In genomic region chr3:145463731-145464130, GRCm38 (mm10) we compare ENCODE assay signal across 19 mouse cellular contexts.
DNase-seq lines count a peak whose midpoint lies in the region; ATAC-seq and TF ChIP-seq lines count a peak whose summit lies in the region.
"Had no signal": no experiment of that assay in that cellular context is flagged by ENCODE, and none has a peak within 500 bp of the region (broad histone marks: within the 10 kb centered on the region; RNA-seq: fewer than 3 reads in every experiment).

No protein-coding gene starts in this region.

- ATAC-seq in embryonic facial prominence, embryonic 12.5 days (ENCODE audit: insufficient number of reproducible peaks, insufficient read depth, low FRiP score, low TSS enrichment): 0 out of 2 replicates have a peak, but pooled peaks have one; percentile 41
- peak; percentile 69 for ATAC-seq in hindbrain, embryonic 11.5 days (ENCODE audit: low FRiP score)
- no peak for ATAC-seq in hindbrain, embryonic 13.5 days (ENCODE audit: low FRiP score)
- peak; percentile 55; the same call in 1 of the 2 replicates for ATAC-seq in midbrain, embryonic 13.5 days
- ATAC-seq in midbrain, embryonic 15.5 days (replicated peaks): no peak
- ATAC-seq: CD4-positive, CD25-positive, alpha-beta regulatory T cell, adult 4 months; forebrain, embryonic 15.5 days had no signal

- WGBS in embryonic facial prominence, embryonic 12.5 days: 70% methylated on average over 2 of the region's 2 CpGs
- 84% methylated on average over 2 of the region's 2 CpGs for WGBS in embryonic facial prominence, embryonic 10.5 days
- WGBS in hindbrain, embryonic 11.5 days: 55% methylated on average over 2 of the region's 2 CpGs
- WGBS in hindbrain, embryonic 13.5 days: 32% methylated on average over 2 of the region's 2 CpGs
- 77% methylated on average over 2 of the region's 2 CpGs for WGBS in midbrain, embryonic 13.5 days
- 59% methylated on average over 2 of the region's 2 CpGs for WGBS in midbrain, embryonic 15.5 days
- WGBS in cerebellum, adult 2 months: 45% methylated on average over 2 of the region's 2 CpGs

- H3K9me3 ChIP-seq in embryonic facial prominence, embryonic 12.5 days: no peaks in the 10 kb centered on the region
- H3K9me3 ChIP-seq in embryonic facial prominence, embryonic 10.5 days: no peaks in the 10 kb centered on the region
- no peaks in the 10 kb centered on the region for H3K9me3 ChIP-seq in hindbrain, embryonic 11.5 days (ENCODE audit: control insufficient read depth, low read length)
- no peaks in the 10 kb centered on the region for H3K9me3 ChIP-seq in hindbrain, embryonic 13.5 days
- no peaks in the 10 kb centered on the region for H3K9me3 ChIP-seq in midbrain, embryonic 13.5 days
- no peaks in the 10 kb centered on the region for H3K9me3 ChIP-seq in midbrain, embryonic 15.5 days
- H3K9me3 ChIP-seq: forebrain, embryonic 15.5 days; heart, embryonic 10.5 days had no signal

- no peak for TF ChIP-seq CTCF in cerebellum, adult 2 months (IDR thresholded peaks at IDR 0.05; ENCODE audit: borderline replicate concordance, insufficient read depth, low read depth, low read length)

- no peak overlapping the region for H3K27ac ChIP-seq in embryonic facial prominence, embryonic 12.5 days
- no peak overlapping the region for H3K27ac ChIP-seq in embryonic facial prominence, embryonic 10.5 days (replicated peaks)
- H3K27ac ChIP-seq in hindbrain, embryonic 11.5 days (ENCODE audit: low read depth, low read length): no peak overlapping the region
- H3K27ac ChIP-seq in hindbrain, embryonic 13.5 days: no peak overlapping the region
- H3K27ac ChIP-seq in midbrain, embryonic 13.5 days: no peak overlapping the region
- no peak overlapping the region for H3K27ac ChIP-seq in midbrain, embryonic 15.5 days
- no peak overlapping the region for H3K27ac ChIP-seq in cerebellum, adult 2 months (ENCODE audit: insufficient read depth, low read length)
- H3K27ac ChIP-seq: forebrain, embryonic 15.5 days; heart, embryonic 10.5 days had no signal

- no peak overlapping the region for H3K9ac ChIP-seq in embryonic facial prominence, embryonic 12.5 days
- no peak overlapping the region for H3K9ac ChIP-seq in hindbrain, embryonic 11.5 days (ENCODE audit: low read depth, low read length)
- no peak overlapping the region for H3K9ac ChIP-seq in hindbrain, embryonic 13.5 days
- H3K9ac ChIP-seq in midbrain, embryonic 13.5 days (replicated peaks): no peak overlapping the region
- no peak overlapping the region for H3K9ac ChIP-seq in midbrain, embryonic 15.5 days
- H3K9ac ChIP-seq: forebrain, embryonic 15.5 days had no signal

- TF ChIP-seq POLR2A in cerebellum, adult 2 months (IDR thresholded peaks at IDR 0.05; ENCODE audit: borderline replicate concordance, insufficient read depth, low read length): no peak

- no peak overlapping the region for H3K4me2 ChIP-seq in embryonic facial prominence, embryonic 12.5 days (replicated peaks)
- H3K4me2 ChIP-seq in hindbrain, embryonic 11.5 days (replicated peaks; ENCODE audit: low read depth, low read length): no peak overlapping the region
- H3K4me2 ChIP-seq in hindbrain, embryonic 13.5 days: no peak overlapping the region
- no peak overlapping the region for H3K4me2 ChIP-seq in midbrain, embryonic 13.5 days (replicated peaks)
- no peak overlapping the region for H3K4me2 ChIP-seq in midbrain, embryonic 15.5 days
- H3K4me2 ChIP-seq: forebrain, embryonic 15.5 days had no signal

- no peaks in the 10 kb centered on the region for H3K27me3 ChIP-seq in embryonic facial prominence, embryonic 12.5 days
- no peaks in the 10 kb centered on the region for H3K27me3 ChIP-seq in embryonic facial prominence, embryonic 10.5 days (replicated peaks; ENCODE audit: low read depth, poor library complexity, severe bottlenecking)
- H3K27me3 ChIP-seq in hindbrain, embryonic 11.5 days (ENCODE audit: control insufficient read depth, insufficient read depth, low read length): no peaks in the 10 kb centered on the region
- H3K27me3 ChIP-seq in hindbrain, embryonic 13.5 days: no peaks in the 10 kb centered on the region
- H3K27me3 ChIP-seq in midbrain, embryonic 13.5 days: no peaks in the 10 kb centered on the region
- H3K27me3 ChIP-seq in midbrain, embryonic 15.5 days (replicated peaks): no peaks in the 10 kb centered on the region
- H3K27me3 ChIP-seq in cerebellum, adult 2 months (ENCODE audit: control insufficient read depth, insufficient read depth, low read length): no peaks in the 10 kb centered on the region
- H3K27me3 ChIP-seq: forebrain, embryonic 15.5 days had no signal

- H3K4me3 ChIP-seq in embryonic facial prominence, embryonic 12.5 days: no peak overlapping the region
- no peak overlapping the region for H3K4me3 ChIP-seq in embryonic facial prominence, embryonic 10.5 days
- H3K4me3 ChIP-seq in hindbrain, embryonic 11.5 days (ENCODE audit: low read depth, low read length): no peak overlapping the region
- H3K4me3 ChIP-seq in hindbrain, embryonic 13.5 days: no peak overlapping the region
- H3K4me3 ChIP-seq in midbrain, embryonic 13.5 days (replicated peaks): no peak overlapping the region
- H3K4me3 ChIP-seq in midbrain, embryonic 15.5 days: no peak overlapping the region
- no peak overlapping the region for H3K4me3 ChIP-seq in cerebellum, adult 2 months (replicated peaks; ENCODE audit: insufficient read depth, low read depth, low read length)
- H3K4me3 ChIP-seq: forebrain, embryonic 15.5 days; heart, embryonic 10.5 days had no signal

- no peaks in the 10 kb centered on the region for H3K36me3 ChIP-seq in embryonic facial prominence, embryonic 12.5 days
- H3K36me3 ChIP-seq in embryonic facial prominence, embryonic 10.5 days (replicated peaks): no peaks in the 10 kb centered on the region
- no peaks in the 10 kb centered on the region for H3K36me3 ChIP-seq in hindbrain, embryonic 11.5 days (ENCODE audit: control insufficient read depth, insufficient read depth, low read length)
- H3K36me3 ChIP-seq in hindbrain, embryonic 13.5 days: no peaks in the 10 kb centered on the region
- H3K36me3 ChIP-seq in midbrain, embryonic 13.5 days: no peaks in the 10 kb centered on the region
- H3K36me3 ChIP-seq in midbrain, embryonic 15.5 days (replicated peaks): no peaks in the 10 kb centered on the region
- H3K36me3 ChIP-seq: forebrain, embryonic 15.5 days; heart, embryonic 10.5 days had no signal

- no peak for DNase-seq in embryonic facial prominence, embryonic 10.5 days (ENCODE audit: low spot score)
- DNase-seq in hindbrain, embryonic 11.5 days (ENCODE audit: low spot score): peak; percentile 33
- DNase-seq in cerebellum, adult 2 months: no peak
- DNase-seq: adrenal gland, postnatal 10 days; B cell, adult 2 months; cerebellum, adult 11 months; cerebellum, adult 9-10 months; cerebellum, postnatal 25 days; gastrocnemius, postnatal 36 days; heart, adult 18-20 months; heart, postnatal 10 days; kidney, adult 11 months had no signal

- H3K4me1 ChIP-seq in embryonic facial prominence, embryonic 12.5 days: 0 out of 2 replicates have a peak, but pooled peaks cover 4% of the 10 kb centered on the region
- no peaks in the 10 kb centered on the region for H3K4me1 ChIP-seq in embryonic facial prominence, embryonic 10.5 days
- H3K4me1 ChIP-seq in hindbrain, embryonic 11.5 days (replicated peaks; ENCODE audit: control insufficient read depth, insufficient read depth, low read length): no peaks in the 10 kb centered on the region
- H3K4me1 ChIP-seq in hindbrain, embryonic 13.5 days (replicated peaks): peaks cover 5% of the 10 kb centered on the region; the same call in 1 of the 2 replicates
- no peaks in the 10 kb centered on the region for H3K4me1 ChIP-seq in midbrain, embryonic 13.5 days (replicated peaks)
- H3K4me1 ChIP-seq in midbrain, embryonic 15.5 days: no peaks in the 10 kb centered on the region
- H3K4me1 ChIP-seq in cerebellum, adult 2 months (ENCODE audit: control insufficient read depth, insufficient read depth, low read length): no peaks in the 10 kb centered on the region
- H3K4me1 ChIP-seq: forebrain, embryonic 15.5 days had no signal

Comparison
In these comparisons a context has a peak if more than half of its experiments do, and no peak if none do; other contexts are left out.
1. ATAC-seq: peak in embryonic facial prominence, embryonic 12.5 days (single experiment), hindbrain, embryonic 11.5 days (single experiment) and midbrain, embryonic 13.5 days (single experiment); none in hindbrain, embryonic 13.5 days (single experiment) and midbrain, embryonic 15.5 days (single experiment).